Mouse (Mus musculus) adrenal gland, postnatal 25 days (tissue): ENCODE measurements at regions not wholly inside any gene's neighbourhood (a gene's known extent, or its start where the extent isn't known, plus 50 kb on each side); places are given as distances from the start of the nearest gene placed in this dataset.
"Not testable (repeated sequence)": the region's sequence is repeated elsewhere in the genome, so short reads cannot be mapped to it uniquely, and the experiment has no call there.

Source experiments
- DNase-seq: peaks from one replicate; pipeline ENCODE4 v3.0.0; 2021; ENCODE audit warnings: mixed read lengths

DNA sequence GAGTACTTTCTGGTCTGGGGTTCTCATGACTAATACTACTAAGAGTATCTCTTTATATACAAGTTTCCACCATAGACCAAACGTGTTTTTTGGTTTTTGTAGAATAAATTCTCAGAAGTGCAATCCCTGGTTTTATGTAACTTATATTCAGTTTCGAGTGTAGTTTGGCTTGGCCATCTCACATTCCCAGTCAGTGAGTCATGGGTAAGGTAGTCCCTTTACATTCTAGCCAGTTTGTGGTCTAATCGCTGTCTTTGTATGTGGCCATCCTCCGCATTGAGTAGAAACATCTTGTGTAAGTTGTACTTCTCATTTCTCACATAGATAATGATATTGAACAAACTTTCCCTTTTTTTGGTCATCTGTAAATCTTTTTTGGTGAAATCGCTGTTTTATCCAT, 88.3 kb downstream of the Anxa5 start:
- DNase-seq = no peak

DNA sequence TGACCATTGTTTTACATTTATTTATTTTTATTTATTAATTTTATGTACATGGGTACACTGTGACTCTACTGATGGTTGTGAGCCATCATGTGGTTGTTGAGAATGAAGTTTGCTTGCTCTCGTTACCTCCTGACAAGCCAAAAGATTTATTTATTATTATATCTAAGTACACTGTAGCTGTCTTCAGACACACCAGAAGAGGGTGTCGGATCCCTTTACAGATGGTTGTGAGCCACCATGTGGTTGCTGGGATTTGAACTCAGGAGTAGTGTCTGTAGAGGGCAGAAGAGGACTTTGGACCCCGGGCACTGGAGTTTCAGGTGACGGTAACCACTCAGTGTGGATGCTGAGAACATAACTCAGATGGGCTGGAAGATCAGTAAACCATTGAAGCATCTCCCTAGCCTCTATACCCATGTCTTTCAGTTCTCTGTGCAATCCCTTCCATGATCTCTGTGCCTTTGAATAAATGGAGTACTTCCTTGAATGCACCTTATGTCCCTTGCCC, 92.2 kb downstream of the Anxa5 start:
- DNase-seq = no peak

DNA sequence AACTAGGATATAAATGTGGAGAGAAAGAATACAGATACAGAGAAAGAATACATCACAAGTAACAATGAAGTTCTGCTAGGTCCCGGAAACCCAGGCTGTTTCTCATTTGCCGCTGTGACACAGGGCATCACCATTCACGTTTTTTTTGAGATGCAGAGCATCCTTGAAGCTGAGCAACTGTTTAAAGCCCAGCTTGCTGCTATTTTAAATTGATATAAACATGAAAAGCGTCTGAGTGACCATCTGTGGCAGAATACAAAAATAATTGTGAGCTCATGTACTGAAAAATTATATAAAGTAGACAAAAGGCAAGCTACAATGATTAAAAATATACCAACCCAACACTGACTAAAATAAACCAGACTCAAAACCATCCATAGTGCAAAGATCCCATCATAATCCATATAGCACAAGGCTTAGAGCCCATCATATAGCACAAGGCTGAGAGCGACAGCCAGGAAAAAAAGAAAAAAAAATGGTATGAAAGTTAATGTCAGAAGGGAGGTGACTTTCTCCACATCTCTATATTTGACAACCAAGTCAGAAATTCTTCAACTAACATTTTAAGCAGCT, 94.0 kb downstream of the Anxa5 start:
- no peak for DNase-seq

DNA sequence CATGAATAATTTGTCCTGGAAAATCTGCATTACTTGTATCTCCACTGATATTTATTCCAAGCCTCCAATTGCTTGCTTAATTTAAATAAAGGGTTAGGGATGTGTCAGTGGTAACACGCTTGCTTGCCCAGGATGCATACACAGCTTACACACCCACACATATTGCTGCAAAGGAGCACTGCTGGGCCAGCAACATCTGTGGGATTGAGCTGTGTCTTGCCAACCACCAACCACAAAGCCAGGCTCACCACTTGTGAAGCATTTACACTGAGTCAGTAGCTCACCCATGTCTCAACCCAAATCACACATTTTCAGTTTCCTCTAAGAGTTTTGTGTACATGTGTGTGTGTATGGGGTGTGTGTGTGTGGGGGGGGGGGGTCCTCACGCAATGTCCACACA, 100.0 kb downstream of the Anxa5 start:
- DNase-seq = no peak

DNA sequence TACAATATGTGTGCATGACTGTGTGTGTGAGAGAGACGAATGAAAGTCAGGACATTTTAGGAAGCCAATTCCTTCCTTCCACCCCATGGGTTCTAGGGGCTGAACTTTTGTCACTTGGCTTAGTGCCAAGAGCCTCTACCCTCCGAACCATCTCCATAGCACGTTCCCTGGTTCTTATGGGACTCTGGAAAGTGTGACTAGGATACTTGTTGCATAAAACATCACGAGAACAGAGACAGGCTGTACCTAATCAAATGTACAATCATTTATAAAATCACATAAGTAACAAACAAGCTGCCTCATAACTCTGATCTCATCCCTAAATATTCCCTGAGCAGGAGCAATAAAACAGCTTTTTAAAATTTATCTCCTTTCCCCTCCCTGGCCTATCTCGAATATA, 100.8 kb downstream of the Anxa5 start:
- DNase-seq = no peak

DNA sequence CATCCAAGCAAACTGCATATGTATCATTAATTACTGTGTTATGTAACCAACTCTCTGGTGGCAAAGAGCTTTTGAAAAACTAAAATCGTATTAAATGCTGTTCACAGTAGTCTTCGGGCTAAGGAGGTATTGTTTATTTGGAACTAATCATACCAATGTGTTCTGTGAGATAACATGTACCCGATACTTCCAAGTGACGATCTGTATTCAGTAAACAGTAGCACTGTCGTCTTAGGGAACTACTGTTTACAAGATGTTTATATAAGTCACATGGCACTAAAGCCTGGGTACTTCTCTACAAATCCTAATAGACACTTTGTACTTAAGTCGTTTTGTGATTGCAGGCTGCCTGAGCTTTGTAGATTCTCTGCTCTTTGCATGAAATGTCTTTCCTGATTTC, 114.8 kb downstream of the Anxa5 start:
- DNase-seq = no peak

DNA sequence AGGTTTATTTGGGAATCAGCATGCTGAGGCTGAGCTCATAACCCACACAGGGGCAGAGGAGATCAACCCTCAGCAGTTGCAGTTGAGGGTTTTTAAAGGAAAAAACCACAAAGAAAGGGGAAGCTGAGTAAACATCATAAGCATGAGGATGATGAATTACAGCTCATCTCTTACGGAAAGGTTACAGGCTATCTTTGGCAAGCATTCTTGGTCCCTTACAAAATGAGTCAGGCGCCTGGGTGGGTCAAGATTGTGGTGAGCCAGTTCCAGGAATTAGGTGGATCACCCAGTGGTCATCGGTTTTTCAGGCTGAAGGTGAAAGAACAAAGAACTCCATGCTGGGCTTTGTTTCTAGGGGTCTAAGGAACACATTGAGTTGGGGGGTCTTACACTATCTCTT, 121.5 kb downstream of the Anxa5 start:
- DNase-seq = not testable (repeated sequence)

DNA sequence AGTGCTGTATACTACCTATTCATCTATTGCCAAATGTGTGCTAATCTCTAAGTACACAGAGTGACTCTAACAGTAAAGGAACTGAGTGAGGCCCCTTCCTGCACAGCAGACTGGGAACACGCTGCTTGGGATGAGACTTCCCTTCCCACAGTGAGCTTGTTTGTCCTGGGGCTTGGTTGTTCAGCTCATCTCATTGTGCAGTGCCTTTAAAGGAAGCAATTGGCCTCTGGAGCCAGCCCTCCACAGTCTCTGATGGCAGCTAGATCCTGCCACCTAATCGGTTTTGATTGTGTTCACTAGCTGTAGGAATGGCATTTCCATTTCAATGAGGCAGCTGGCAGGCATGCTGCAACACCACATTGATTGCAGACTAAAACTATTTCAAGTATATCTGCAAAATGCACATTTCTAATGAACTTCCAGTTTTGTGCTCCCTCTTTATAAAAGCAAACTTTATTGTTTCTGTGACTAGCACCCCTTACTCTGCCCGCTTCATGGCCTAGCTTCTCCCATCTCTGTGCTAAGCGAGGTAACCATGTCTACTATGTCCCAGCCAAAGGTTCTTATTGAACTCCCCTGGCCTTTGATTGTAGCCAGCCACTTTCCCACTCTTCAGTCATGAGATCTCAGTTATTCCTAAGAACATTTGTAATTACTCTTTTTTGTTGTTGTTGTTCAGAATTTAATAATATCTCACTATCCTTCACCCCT, 123.5 kb downstream of the Anxa5 start:
- DNase-seq = no peak

DNA sequence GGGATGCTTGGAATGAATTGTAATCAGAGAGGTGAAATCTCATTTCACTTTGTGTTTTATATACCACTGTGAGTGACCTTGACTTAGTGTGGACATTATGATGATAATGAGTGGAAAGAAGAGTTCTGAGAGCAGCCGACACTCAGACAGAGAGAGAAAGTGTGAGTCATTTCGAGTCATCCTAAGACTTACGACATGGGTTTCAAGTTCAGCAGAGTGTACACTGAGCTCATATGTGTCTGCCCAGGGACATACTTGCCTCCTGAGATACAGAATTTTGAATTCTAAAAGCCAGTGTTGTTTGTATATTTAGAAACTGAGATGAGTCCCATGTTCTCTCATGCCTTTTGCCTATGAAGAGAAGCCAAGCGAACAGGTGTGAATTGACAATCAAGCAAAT, 126.6 kb downstream of the Anxa5 start:
- DNase-seq = no peak

DNA sequence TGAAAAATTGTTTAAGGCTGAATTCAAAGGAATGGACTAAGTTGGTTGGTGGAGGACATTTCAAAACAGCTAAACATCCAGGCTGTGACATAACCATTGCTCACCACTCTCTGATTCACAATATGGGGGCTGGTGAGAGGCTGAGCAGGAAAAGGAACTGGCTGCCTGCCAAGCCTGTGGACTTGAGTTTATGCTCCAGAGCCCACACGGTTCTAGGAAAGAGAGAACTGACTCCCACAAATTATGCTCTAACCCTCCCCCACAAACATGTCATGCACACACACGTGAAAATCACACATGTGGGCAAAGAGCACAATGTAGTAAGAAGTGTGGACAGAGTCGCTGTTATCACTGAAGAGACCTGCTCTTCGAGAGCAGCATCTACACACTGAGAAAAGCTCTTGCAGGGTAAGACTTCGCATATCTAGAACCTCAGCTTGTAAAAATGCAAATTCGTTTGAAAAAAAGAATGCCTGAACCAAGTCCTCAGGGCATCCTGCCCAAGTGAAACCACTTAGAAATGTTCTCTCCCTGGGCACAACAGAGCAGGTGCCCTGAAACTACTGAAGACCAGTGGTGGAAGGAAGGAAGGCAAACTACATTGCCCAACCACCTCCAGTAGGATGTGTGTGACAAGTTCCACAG, 118.9 kb upstream of the Qrfpr start:
- DNase-seq = peak; percentile 81

DNA sequence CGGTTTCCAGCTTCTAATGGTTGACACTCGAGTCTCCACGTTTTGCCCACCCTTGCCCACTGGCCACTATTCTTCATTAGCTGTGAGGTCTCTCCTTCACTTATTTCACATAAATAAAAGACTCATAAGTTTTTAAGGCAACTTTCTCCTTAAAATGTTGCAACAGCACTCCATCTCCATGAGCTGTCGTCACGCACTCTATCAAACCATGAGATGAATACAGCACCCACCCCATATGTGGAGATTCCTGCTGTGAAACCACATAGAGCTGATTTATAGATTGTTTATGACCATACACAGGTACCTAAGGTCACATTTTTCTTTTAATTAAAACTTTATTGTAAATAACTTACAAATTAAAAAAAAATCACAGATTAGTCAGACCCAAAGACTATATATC, 117.5 kb upstream of the Qrfpr start:
- DNase-seq = no peak

DNA sequence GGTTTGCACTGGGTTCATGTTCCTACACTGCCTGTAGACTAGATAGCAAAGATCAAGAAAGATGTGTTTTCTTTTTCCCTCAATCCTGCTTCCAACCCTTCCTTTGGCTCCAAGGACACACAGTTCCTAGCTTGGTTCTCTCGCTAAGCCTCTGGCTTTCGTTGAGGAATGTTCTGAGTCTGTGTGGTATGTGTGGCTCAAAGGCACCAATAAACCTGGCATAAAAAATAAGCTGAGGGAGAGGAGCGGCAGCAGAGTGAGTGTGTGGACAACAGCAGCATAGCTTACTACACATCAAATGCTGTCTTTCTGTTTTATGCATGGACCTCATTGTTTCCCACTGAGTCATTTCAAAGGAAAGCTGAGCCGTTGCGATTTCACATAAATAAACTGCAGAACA, 112.2 kb upstream of the Qrfpr start:
- no peak for DNase-seq

DNA sequence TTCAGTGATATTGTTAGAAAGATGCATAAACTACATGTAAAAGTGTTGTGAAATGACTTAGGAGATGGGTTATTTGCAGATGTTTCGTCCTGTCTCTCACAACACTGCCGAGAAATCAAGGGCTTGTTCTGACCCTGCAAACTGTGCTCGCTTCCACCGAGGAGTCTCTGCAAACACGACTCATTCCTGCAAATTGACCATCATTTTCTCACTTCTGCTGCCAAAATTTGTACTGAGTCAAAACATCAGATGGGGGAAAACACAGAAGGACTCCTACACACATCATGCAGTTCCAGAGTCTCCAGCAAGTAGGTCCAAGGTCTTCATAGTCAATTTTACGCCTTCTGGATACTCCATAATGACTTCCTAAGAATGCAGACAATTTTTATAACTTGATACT, 109.9 kb upstream of the Qrfpr start:
- no peak for DNase-seq

DNA sequence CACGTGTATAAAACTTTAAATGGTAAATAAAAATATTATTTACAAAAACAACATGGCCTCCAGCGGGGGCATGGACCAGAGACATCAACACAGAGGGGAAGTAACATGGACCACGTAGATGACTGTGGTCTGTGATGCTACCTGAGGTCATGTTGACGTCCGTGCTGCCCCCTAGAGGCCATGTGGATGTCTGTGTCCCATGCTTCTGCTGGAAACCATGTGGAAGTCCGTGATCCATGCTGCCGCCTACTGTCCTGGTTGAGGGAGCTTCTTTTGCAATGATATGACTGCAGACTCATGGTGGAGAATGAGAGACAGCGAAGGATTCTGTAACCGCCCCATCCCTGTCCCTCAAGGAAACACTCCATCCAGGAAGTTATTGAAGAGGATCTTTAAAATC, 108.5 kb upstream of the Qrfpr start:
- DNase-seq = peak; percentile 51

DNA sequence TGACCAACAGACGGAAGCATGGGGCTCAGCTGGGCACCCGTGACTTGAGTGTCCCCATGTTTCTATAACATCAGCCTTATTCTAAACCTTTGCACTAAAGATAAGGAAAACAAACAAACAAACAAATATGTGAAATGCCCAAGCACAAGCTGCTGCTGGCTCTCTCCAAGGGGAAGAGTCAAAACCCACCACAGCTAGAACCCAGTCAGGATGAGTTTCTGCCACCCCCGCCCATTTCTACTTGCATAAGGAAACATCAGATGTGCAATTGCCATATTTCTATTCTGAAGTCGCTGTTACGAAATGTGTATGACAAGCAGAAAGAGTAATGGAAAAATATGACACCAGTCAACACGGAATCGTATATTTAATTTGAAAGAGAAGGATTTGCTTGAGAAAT, 107.5 kb upstream of the Qrfpr start:
- DNase-seq = no peak

DNA sequence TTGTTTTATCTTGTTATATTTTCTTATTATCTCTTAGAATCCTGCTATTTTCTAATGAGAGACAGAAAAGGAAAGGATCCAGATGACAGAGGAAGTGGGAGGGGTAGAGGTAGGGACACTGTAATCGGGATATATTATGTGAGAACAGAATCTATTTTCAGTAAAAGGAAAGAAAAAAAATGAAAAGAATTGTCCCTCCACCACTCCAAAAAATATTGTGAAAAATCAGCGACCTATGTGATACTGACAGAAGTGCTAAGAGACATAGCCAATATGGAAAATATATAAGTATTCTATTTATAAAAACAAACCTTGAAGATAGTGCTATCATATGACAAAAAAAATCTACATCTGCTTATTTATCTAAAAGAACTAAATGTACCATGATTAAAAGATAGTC, 106.8 kb upstream of the Qrfpr start:
- DNase-seq = no peak

DNA sequence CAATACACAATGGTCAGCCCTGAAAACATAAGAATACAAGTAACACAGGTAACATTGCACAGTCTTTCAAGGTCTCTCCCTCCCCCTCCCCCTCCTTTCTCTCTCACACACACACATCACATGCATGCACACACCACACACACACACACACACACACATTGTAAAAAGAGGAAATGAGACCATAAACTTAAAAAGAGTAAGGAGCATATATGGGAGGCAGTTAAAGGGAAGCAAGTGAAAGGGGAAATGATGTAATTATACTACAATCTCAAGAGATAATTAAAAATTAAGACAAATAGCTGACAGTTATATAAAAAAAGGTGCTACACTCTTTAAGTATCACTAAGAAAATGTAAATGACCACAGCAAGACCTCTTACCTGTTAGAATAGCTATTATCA, 96.5 kb upstream of the Qrfpr start:
- no peak for DNase-seq

DNA sequence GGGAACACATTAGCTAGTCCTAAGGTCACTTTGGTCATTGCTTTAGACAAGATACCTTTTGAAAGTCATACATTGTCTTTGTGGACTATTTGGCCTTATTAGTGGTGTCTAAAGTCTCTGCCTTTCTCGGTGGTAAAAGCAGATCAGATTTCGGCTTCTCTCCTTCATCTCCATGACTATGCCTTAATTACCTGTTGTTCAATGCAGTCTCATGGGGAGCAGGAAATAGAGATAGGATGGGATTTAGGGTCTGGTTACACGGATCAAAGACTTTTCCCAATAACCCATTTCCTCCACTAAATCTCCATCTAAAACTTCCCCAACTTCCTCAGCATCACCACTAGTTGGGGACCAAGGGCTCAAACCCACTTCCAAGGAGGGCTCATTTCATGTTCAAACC, 89.2 kb upstream of the Qrfpr start:
- no peak for DNase-seq

DNA sequence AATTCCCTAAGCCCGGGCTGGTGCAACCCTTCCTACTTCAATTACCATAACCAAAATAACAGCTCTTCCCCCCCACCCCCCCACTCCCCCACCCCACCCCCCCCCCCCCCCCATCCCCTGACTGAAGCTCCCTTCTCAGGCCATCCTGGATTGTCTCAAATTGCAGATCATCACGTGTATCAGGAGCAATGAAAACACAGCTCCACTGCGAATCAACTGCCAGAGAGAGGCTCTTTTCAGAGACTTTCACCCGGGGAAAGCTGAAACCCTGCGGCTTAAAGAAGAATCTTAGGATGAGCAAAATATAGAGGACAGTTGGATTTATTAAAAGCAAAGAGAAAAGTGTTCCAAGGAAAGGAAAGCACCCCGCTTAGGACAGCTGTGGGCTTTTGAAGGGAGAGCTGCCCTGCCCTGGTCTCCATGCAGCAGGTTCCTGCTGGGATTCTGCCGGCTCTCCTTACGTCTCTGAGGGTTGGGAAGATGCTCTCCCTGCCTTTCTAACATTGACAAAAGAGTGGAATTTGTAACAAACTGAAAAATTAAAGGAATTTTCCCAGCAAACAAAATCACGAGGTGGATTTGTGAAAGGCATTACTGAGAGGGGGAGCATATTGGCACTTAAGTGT, 88.6 kb upstream of the Qrfpr start:
- DNase-seq = no peak

DNA sequence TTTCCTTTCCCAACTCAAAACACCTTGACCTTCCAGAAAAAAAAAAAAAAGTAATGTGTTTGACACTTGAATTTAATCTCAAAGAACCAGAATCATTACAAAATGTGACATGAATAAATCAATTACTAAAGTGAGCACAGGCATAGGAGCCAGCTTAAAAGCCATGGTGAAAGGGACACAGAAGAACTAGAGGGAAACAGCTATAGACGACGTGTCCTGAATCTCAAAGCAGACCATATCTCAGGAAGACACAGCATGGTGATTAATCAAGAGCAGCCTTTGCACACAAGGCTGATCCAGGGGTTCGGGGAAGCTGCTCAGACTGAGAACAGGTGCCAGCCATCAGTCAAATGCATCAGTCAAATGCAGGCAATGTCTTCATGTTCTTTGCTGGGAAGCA, 74.7 kb upstream of the Qrfpr start:
- no peak for DNase-seq

DNA sequence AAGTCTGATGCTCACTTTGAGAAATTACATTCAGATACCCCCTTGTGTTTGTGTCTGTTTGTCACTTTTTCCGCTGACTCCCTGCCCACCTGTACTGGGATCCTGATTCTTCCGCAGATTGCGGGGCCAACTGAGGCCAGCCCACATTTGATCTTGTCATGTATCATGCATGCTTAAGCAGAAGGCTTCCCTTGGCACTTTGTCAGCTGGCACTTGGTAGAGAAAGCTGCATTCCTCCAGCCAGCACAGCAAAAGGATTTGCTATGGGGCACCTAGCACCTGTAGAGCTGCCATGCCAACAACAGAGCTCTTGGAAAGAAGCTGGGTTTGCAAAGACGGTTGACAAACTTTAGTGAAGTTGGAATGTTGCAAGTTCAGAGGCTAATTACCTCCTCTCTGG, 69.9 kb upstream of the Qrfpr start:
- no peak for DNase-seq

DNA sequence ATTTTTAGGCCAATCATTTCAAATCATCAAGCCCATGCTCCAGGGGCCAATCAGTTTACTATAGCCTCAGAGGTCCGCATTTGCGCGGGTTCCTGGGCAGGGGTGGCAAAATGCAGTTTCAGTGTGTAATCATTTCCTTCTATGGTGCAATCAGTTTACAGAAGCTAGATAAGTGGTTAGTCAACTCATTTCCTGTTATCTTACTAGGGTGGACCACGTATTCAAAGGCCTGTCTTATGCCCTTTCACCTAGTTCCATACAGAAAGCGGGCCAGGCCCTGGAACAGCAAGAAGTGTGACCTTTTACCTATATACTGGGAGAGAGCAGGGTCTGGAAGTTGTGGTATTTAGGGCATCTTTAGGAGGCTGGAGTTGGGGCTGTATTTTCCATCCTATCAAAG, 62.0 kb upstream of the Qrfpr start:
- no peak for DNase-seq

DNA sequence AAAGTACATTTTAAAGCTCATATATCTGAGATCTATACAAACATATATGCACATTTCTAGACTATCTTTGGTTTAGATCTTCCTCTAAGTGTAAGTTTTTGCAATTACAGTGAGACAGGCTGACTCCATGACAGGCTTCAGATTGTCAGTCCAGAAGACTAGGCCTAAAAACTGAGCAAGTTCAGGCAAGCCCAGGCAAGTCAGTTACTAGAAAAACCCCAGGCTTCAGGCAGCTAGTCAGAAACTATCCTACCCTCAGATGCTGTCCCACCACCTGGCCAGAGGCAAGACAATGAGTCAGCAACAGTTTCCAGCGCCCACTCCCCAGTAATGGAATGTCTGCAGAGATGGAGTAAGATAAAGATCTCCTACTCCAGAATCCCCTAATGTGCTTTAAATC, 53.4 kb upstream of the Qrfpr start:
- no peak for DNase-seq
